Mouse (Mus musculus): ENCODE measurements around the gene Htra3. TPM values are rescaled to one million over a fixed set of nuclear protein-coding genes. Genes with fewer than 3 reads are reported as not detected.

Htra3 gene
- polyA plus RNA-seq, 1 experiment from 2014 or later = 40.5 TPM

GRCm38 (mm10) chr5:35680958-35681357 lies 1.4 kb upstream of the Htra3 start:
- DNase-seq (ENCODE audit: low spot score) (peak; percentile 80), ATAC-seq (peak; percentile 57)
- H3K4me3 ChIP-seq (ENCODE audit: low read depth, low read length) = no peak overlapping the region
- H3K4me2 ChIP-seq (replicated peaks; ENCODE audit: low read depth, low read length) = no peak overlapping the region
- H3K9ac ChIP-seq (replicated peaks; ENCODE audit: low read depth) = no peak overlapping the region
- peaks cover 3% of the 10 kb centered on the region; the same call in 1 of the 2 replicates for H3K4me1 ChIP-seq (ENCODE audit: insufficient read depth, low read depth, low read length)
- no peak overlapping the region for H3K27ac ChIP-seq (ENCODE audit: low read length)
- no peaks in the 10 kb centered on the region for H3K9me3 ChIP-seq (ENCODE audit: low read length)
- peaks cover 4% of the 10 kb centered on the region; the same call in 1 of the 2 replicates for H3K27me3 ChIP-seq (replicated peaks; ENCODE audit: insufficient read depth, low read length)
- 50% methylated on average over 2 of the region's 2 CpGs for WGBS
- no peak for TF ChIP-seq EP300 (IDR thresholded peaks at IDR 0.05)
- TF ChIP-seq CTCF (IDR thresholded peaks at IDR 0.05) = peak; percentile 82
- no peaks in the 10 kb centered on the region for H3K36me3 ChIP-seq (ENCODE audit: insufficient read depth, low read length)

- Histone ChIP-seq H3K27me3 (replicated peaks; ENCODE audit: insufficient read depth, low read length) (peaks cover 4% of the 10 kb centered on the region; the same call in 1 of the 2 replicates), H3K4me2 (replicated peaks; ENCODE audit: low read depth, low read length) (no peak overlapping the region), H3K9ac (replicated peaks; ENCODE audit: low read depth) (no peak overlapping the region), H3K9me3 (ENCODE audit: low read length) (no peaks in the 10 kb centered on the region), H3K36me3 (ENCODE audit: insufficient read depth, low read length) (no peaks in the 10 kb centered on the region), H3K4me1 (ENCODE audit: insufficient read depth, low read depth, low read length) (peaks cover 29% of the 10 kb centered on the region), H3K27ac (ENCODE audit: low read length) (no peak overlapping the region), H3K4me3 (ENCODE audit: low read depth, low read length) (no peak overlapping the region)
- ATAC-seq (no peak), DNase-seq (ENCODE audit: low spot score) (no peak)
- 88% methylated on average over 7 of the region's 7 CpGs for WGBS
- TF ChIP-seq CTCF (IDR thresholded peaks at IDR 0.05) (no peak), EP300 (IDR thresholded peaks at IDR 0.05) (no peak)
These were observed 2.6 kb downstream of the Htra3 start for GRCm38 (mm10) chr5:35676964-35677363.

GRCm38 (mm10) chr5:35674081-35674555 lies 5.5 kb downstream of the Htra3 start:
- H3K9me3 ChIP-seq (ENCODE audit: low read length) = no peaks in the 10 kb centered on the region
- H3K4me1 ChIP-seq (ENCODE audit: insufficient read depth, low read depth, low read length) = peaks cover 32% of the 10 kb centered on the region; the same call in 1 of the 2 replicates
- ATAC-seq (peak; percentile 45), DNase-seq (ENCODE audit: low spot score) (peak; percentile 81)
- peak overlapping the region; percentile 79 for H3K27ac ChIP-seq (ENCODE audit: low read length)
- H3K27me3 ChIP-seq (replicated peaks; ENCODE audit: insufficient read depth, low read length) = 0 out of 2 replicates have a peak, but pooled peaks cover 4% of the 10 kb centered on the region
- 14% methylated on average over 4 of the region's 4 CpGs for WGBS
- H3K4me3 ChIP-seq (ENCODE audit: low read depth, low read length) = no peak overlapping the region
- peak; percentile 28 for TF ChIP-seq CTCF (IDR thresholded peaks at IDR 0.05)
- TF ChIP-seq EP300 (IDR thresholded peaks at IDR 0.05) = no peak
- H3K9ac ChIP-seq (replicated peaks; ENCODE audit: low read depth) = no peak overlapping the region
- H3K4me2 ChIP-seq (replicated peaks; ENCODE audit: low read depth, low read length) = no peak overlapping the region
- no peaks in the 10 kb centered on the region for H3K36me3 ChIP-seq (ENCODE audit: insufficient read depth, low read length)

- Histone ChIP-seq H3K27ac (ENCODE audit: low read length) (peak overlapping the region; percentile 79), H3K4me2 (replicated peaks; ENCODE audit: low read depth, low read length) (no peak overlapping the region), H3K36me3 (ENCODE audit: insufficient read depth, low read length) (no peaks in the 10 kb centered on the region), H3K4me1 (ENCODE audit: insufficient read depth, low read depth, low read length) (peaks cover 32% of the 10 kb centered on the region; the same call in 1 of the 2 replicates), H3K9ac (replicated peaks; ENCODE audit: low read depth) (no peak overlapping the region), H3K9me3 (ENCODE audit: low read length) (no peaks in the 10 kb centered on the region), H3K27me3 (replicated peaks; ENCODE audit: insufficient read depth, low read length) (0 out of 2 replicates have a peak, but pooled peaks cover 4% of the 10 kb centered on the region), H3K4me3 (ENCODE audit: low read depth, low read length) (no peak overlapping the region)
- ATAC-seq = peak; percentile 83
- 26% methylated on average over 7 of the region's 7 CpGs for WGBS
- TF ChIP-seq CTCF (IDR thresholded peaks at IDR 0.05) (no peak), EP300 (IDR thresholded peaks at IDR 0.05) (peak; percentile 75)
- peak; percentile 97 for DNase-seq (ENCODE audit: low spot score)
These were observed 6.5 kb downstream of the Htra3 start for GRCm38 (mm10) chr5:35673086-35673485.

- H3K9ac ChIP-seq (replicated peaks; ENCODE audit: low read depth) = no peak overlapping the region
- DNase-seq (ENCODE audit: low spot score) (no peak), ATAC-seq (no peak)
- H3K4me3 ChIP-seq (ENCODE audit: low read depth, low read length) = no peak overlapping the region
- 0 out of 2 replicates have a peak, but pooled peaks cover 4% of the 10 kb centered on the region for H3K27me3 ChIP-seq (replicated peaks; ENCODE audit: insufficient read depth, low read length)
- 82% methylated on average over 1 of the region's 1 CpGs for WGBS
- no peaks in the 10 kb centered on the region for H3K36me3 ChIP-seq (ENCODE audit: insufficient read depth, low read length)
- H3K4me1 ChIP-seq (ENCODE audit: insufficient read depth, low read depth, low read length) = peaks cover 32% of the 10 kb centered on the region; the same call in 1 of the 2 replicates
- H3K27ac ChIP-seq (ENCODE audit: low read length) = peak overlapping the region; percentile 79
- no peak for TF ChIP-seq EP300 (IDR thresholded peaks at IDR 0.05)
- no peak for TF ChIP-seq CTCF (IDR thresholded peaks at IDR 0.05)
- H3K9me3 ChIP-seq (ENCODE audit: low read length) = no peaks in the 10 kb centered on the region
- H3K4me2 ChIP-seq (replicated peaks; ENCODE audit: low read depth, low read length) = no peak overlapping the region
These were observed 7.0 kb downstream of the Htra3 start for GRCm38 (mm10) chr5:35672581-35672980.

GRCm38 (mm10) chr5:35671474-35671891 lies 8.1 kb downstream of the Htra3 start:
- peak; percentile 53 for ATAC-seq
- TF ChIP-seq EP300 (IDR thresholded peaks at IDR 0.05) (no peak), CTCF (IDR thresholded peaks at IDR 0.05) (peak; percentile 35)

More at GRCm38 (mm10) chr5:35671474-35671891, 8.1 kb downstream of the Htra3 start:
- no peak overlapping the region for H3K9ac ChIP-seq (replicated peaks; ENCODE audit: low read depth)
- peak; percentile 86 for DNase-seq (ENCODE audit: low spot score)
- H3K4me2 ChIP-seq (replicated peaks; ENCODE audit: low read depth, low read length) = no peak overlapping the region
- no peaks in the 10 kb centered on the region for H3K36me3 ChIP-seq (ENCODE audit: insufficient read depth, low read length)
- peak overlapping the region; percentile 79 for H3K27ac ChIP-seq (ENCODE audit: low read length)
- no peak overlapping the region for H3K4me3 ChIP-seq (ENCODE audit: low read depth, low read length)
- no peaks in the 10 kb centered on the region for H3K27me3 ChIP-seq (replicated peaks; ENCODE audit: insufficient read depth, low read length)
- no peaks in the 10 kb centered on the region for H3K9me3 ChIP-seq (ENCODE audit: low read length)
- 51% methylated on average over 9 of the region's 9 CpGs for WGBS
- H3K4me1 ChIP-seq (ENCODE audit: insufficient read depth, low read depth, low read length) = peaks cover 32% of the 10 kb centered on the region; the same call in 1 of the 2 replicates

All from lung, postnatal 0 days (tissue).